Mouse (Mus musculus) erythroblast, embryonic 14.5 days (primary cell): Measurements from ENCODE around the gene Sox3.

Source experiments
- GATA1 ChIP-seq: IDR thresholded peaks from 2 replicates; pipeline ENCODE4 v1.6.1; 2012; ENCODE audit warnings: low read length, inconsistent platforms, mixed read lengths
- TAL1 ChIP-seq: IDR thresholded peaks from 3 replicates; pipeline ENCODE4 v1.6.1; 2012; ENCODE audit warnings: low read length, inconsistent platforms, mixed read lengths

- no peak for TF ChIP-seq GATA1
- TF ChIP-seq TAL1, result no peak
Measured at GRCm38 (mm10) chrX:60889956-60890485, 3.2 kb downstream of the Sox3 start.
